Mouse (Mus musculus) regulatory T cell (primary cell): ENCODE results near the gene Gm3594.

ENCODE experiments used
- in situ Hi-C: fragments of 300-600 bp; cut with MboI, MseI; formaldehyde crosslinking; loops from one replicate; pipeline ENCODE4 v1.15.1; 2025; ENCODE audit warnings: high pct_unique_total_duplicates

Gm3594 gene

GRCm38 (mm10) chr14:6444511-6444910 lies at the start of gene Gm3594:
TSS of gene Gm3594 (minus strand) at chr14:6444611.
- in situ Hi-C loops: loop anchor here (25.0 kb wide), 1 partner anchor 332 kb away; the partner anchor contains the start of gene Gm3468

- in situ Hi-C loops: loop anchor here (25.0 kb wide), 2 partner anchors 326 to 1174 kb away; no protein-coding TSS in a partner anchor
Measured at GRCm38 (mm10) chr14:6486331-6486730, 41.9 kb upstream of the Gm3594 start.

GRCm38 (mm10) chr14:6485541-6485940 lies 41.1 kb upstream of the Gm3594 start:
- in situ Hi-C loops: loop anchor here (25.0 kb wide), 2 partner anchors 327 to 1173 kb away; no protein-coding TSS in a partner anchor

- in situ Hi-C loops: loop anchor here (25.0 kb wide), 2 partner anchors 330 to 1170 kb away; no protein-coding TSS in a partner anchor
Measured at GRCm38 (mm10) chr14:6482126-6482525, 37.7 kb upstream of the Gm3594 start.

- in situ Hi-C loops: loop anchor here (10.0 kb wide), 1 partner anchor 1667 kb away; no protein-coding TSS in a partner anchor
Measured at GRCm38 (mm10) chr14:6471856-6472255, 27.4 kb upstream of the Gm3594 start.

- in situ Hi-C loops: loop anchor here (25.0 kb wide), 1 partner anchor 328 kb away; the partner anchor contains the start of gene Gm3468
Measured at GRCm38 (mm10) chr14:6440774-6441173, 3.6 kb downstream of the Gm3594 start.

GRCm38 (mm10) chr14:6440206-6440605 lies 4.2 kb downstream of the Gm3594 start:
- in situ Hi-C loops: loop anchor here (25.0 kb wide), 1 partner anchor 328 kb away; the partner anchor contains the start of gene Gm3468

- in situ Hi-C loops: loop anchor here (25.0 kb wide), 1 partner anchor 314 kb away; the partner anchor contains the start of gene Gm3468
Measured at GRCm38 (mm10) chr14:6426766-6427165, 17.6 kb downstream of the Gm3594 start.

GRCm38 (mm10) chr14:6426353-6426752 lies 18.1 kb downstream of the Gm3594 start:
- in situ Hi-C loops: loop anchor here (25.0 kb wide), 1 partner anchor 314 kb away; the partner anchor contains the start of gene Gm3468

GRCm38 (mm10) chr14:6412382-6412781 lies 32.0 kb downstream of the Gm3594 start, which contains the start of gene Gm3591:
TSS of gene Gm3591 (minus strand) at chr14:6412482.
- in situ Hi-C loops: loop anchor here (25.0 kb wide), 1 partner anchor 475 kb away; no protein-coding TSS in a partner anchor

- in situ Hi-C loops: loop anchor here (25.0 kb wide), 2 partner anchors 1072 to 1503 kb away; partner anchors contain the start of genes Gm3278 and Gm3755
Measured at GRCm38 (mm10) chr14:6390219-6390618, 54.2 kb downstream of the Gm3594 start, which contains the start of gene Gm16440. TSS of gene Gm16440 (minus strand) at chr14:6390319.
